Mouse (Mus musculus) spleen, adult 2 months (tissue): ENCODE measurements around the gene Glyr1. TPM values are rescaled to one million over a fixed set of nuclear protein-coding genes. Genes with fewer than 3 reads are reported as not detected.
A peak's percentile ranks its signal among the peaks of the same experiment; 100 is the strongest.

Source experiments
- DNase-seq, 2 experiments: peaks; one replicate each; pipeline versions ENCODE4 v3.0.0 to v3.0.0-alpha.2; 2012 to 2021; ENCODE audit warnings: low spot score in 2 of 2, low read depth in 1 of 2
- H3K27ac ChIP-seq: fragments of 200-500 bp; 2 replicates; pipeline ENCODE4 v1.5.1; 2012; ENCODE audit warnings: low read length, inconsistent platforms; ENCODE audit not compliant: insufficient read depth
- H3K27me3 ChIP-seq: fragments of 200-500 bp; 2 replicates; pipeline ENCODE4 v1.6.1; 2012; ENCODE audit warnings: mild to moderate bottlenecking, moderate library complexity, low read length, inconsistent platforms; ENCODE audit not compliant: control insufficient read depth, insufficient read depth
- H3K36me3 ChIP-seq: fragments of 200-500 bp; 2 replicates; pipeline ENCODE4 v1.6.1; 2012; ENCODE audit warnings: mild to moderate bottlenecking, low read length, inconsistent platforms; ENCODE audit not compliant: control insufficient read depth, insufficient read depth
- H3K4me1 ChIP-seq: fragments of 200-500 bp; 2 replicates; pipeline ENCODE4 v1.6.1; 2011; ENCODE audit warnings: inconsistent platforms; ENCODE audit not compliant: control insufficient read depth, insufficient read depth, insufficient read length
- H3K4me3 ChIP-seq: fragments of 200-500 bp; 2 replicates; pipeline ENCODE4 v1.5.1; 2011; ENCODE audit warnings: mild to moderate bottlenecking, inconsistent platforms; ENCODE audit not compliant: insufficient read depth, insufficient read length; ENCODE audit errors: extremely low read depth
- CTCF ChIP-seq: fragments of 200-500 bp; IDR thresholded peaks from 2 replicates; pipeline ENCODE4 v1.5.1; 2011; ENCODE audit warnings: mild to moderate bottlenecking, inconsistent platforms; ENCODE audit not compliant: insufficient read depth, insufficient read length, insufficient replicate concordance; ENCODE audit errors: extremely low read depth
- POLR2A ChIP-seq: fragments of 200-500 bp; IDR thresholded peaks from 2 replicates; pipeline ENCODE4 v1.6.1; 2011; ENCODE audit warnings: low read depth, low read length, inconsistent platforms
- WGBS: fragments of 180-500 bp; shearing (Covaris S2); methylation state at CpG from one replicate; pipeline ENCODE4 v1.1.7; 2018; 5-methylcytosine and 5-hydroxymethylcytosine counted together
- polyA plus RNA-seq: library from polyadenylated mRNA; depleted of rRNA; stranded (reverse); fragments of >200 nt; gene quantifications from 2 replicates; pipeline ENCODE4 v1.2.3, GENCODE M21; 2012

Glyr1 gene
- polyA plus RNA-seq, 1 experiment, result 45.5 TPM

GRCm38 (mm10) chr16:5013054-5013838 lies 36.4 kb downstream of the Glyr1 start, which contains the start of gene Rogdi:
Gene Rogdi (minus strand): TSS chr16:5013553.
- peak; percentile 88 to 96 for DNase-seq
- H3K27ac ChIP-seq, result peak within 1 kb of the TSS; percentile 61
- TF ChIP-seq CTCF (no peak), POLR2A (peak; percentile 45)
- no peaks in the 10 kb centered on the region for H3K27me3 ChIP-seq
- WGBS, result 1% methylated on average over 63 of the region's 63 CpGs
- peaks cover 16% of the 10 kb centered on the region for H3K4me1 ChIP-seq
- H3K4me3 ChIP-seq, result peak within 1 kb of the TSS; percentile 73
- H3K36me3 ChIP-seq, result peaks cover 10% of the 10 kb centered on the region

DNA sequence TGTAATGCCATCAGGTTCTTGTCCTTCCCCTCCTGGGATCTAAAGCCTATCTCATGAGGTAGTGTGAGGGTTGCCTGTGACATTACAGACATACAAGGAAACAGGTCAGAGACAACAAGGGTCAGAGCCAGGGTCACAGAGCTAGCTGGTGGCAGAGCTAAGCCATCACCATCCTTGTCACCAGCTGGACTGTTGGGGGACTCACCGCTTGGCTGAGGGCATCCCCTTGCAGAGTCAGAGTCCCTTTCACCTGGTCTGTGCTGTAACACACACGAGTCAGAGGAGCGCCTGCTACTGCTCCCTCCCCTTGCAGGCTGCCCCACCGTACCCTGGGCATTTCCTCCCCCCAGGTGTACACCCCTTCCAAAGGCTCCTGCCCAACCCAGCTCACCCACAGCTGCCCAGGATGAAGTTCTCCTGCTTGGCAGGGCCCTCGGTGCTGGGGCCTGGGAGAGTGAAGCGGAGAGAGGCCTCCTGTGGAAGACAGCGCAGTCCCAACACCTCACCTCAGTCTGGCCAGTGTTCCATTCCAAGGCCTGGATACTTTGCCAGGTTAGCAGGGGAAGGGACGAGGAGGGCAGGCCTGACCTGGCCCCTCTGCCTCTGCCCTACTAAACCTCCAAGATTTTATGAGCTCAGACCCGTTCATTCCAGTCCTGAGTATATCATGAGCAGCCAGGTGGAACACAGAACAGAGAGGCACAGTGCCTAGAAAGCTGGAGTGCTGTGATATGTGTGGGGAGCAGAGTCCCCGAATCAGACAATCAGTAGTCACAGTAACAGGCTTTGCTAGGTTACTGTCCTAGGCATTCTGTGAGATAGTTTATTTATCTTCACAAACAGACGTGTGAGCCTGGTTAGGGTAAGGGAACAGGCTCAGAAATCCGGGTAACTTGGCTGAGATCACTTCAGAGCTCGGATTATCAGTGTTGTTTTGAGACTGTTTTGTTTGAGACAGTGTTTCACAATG lies 37.3 kb downstream of the Glyr1 start:
- peaks cover 16% of the 10 kb centered on the region for H3K4me1 ChIP-seq
- no peak for DNase-seq
- H3K36me3 ChIP-seq, result peaks cover 9% of the 10 kb centered on the region
- H3K27ac ChIP-seq, result peak overlapping the region; percentile 61
- 55% methylated on average over 13 of the region's 13 CpGs for WGBS
- H3K27me3 ChIP-seq, result no peaks in the 10 kb centered on the region
- H3K4me3 ChIP-seq, result peak overlapping the region; percentile 73
- TF ChIP-seq POLR2A (no peak), CTCF (no peak)

- Histone ChIP-seq H3K27me3 (no peaks in the 10 kb centered on the region), H3K36me3 (peaks cover 4% of the 10 kb centered on the region), H3K27ac (peak overlapping the region; percentile 83), H3K4me3 (peak overlapping the region; percentile 19; the same call in 1 of the 2 replicates), H3K4me1 (peaks cover 16% of the 10 kb centered on the region)
- peak; percentile 49 to 56 for DNase-seq
- WGBS, result 33% methylated on average over 7 of the region's 7 CpGs
- TF ChIP-seq CTCF, result no peak
- TF ChIP-seq POLR2A, result no peak
Measured at GRCm38 (mm10) chr16:5011285-5011684, 38.4 kb downstream of the Glyr1 start.

DNA sequence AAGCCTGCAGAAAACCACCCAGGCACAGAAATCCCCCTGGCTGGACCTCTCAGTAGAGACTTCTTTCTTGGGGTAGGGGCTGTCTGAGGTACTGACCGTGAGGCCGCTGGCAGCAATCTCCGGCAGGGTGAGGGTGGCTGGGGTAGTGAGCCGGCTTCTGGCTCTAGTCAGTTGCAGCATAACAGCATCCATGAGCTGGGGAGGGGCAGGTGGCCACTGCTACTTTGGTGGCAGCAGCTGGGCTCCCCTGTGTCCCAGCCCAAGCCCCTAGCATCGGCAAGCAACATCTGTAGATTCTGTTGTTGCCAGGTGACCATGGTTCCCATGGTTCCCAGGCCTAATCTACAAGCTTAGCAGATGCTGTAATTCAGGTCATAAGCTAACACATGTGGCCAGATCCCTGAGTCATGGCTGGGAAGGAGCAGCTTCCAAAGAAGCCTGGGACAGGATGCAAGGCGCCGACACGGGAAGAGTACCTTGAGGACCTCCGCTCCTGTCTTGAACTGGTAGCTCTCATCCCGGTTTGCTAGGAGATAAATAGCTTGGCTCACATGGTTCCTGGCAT lies 39.2 kb downstream of the Glyr1 start:
- TF ChIP-seq CTCF (no peak), POLR2A (no peak)
- Histone ChIP-seq H3K4me1 (peaks cover 16% of the 10 kb centered on the region), H3K4me3 (no peak overlapping the region), H3K27me3 (no peaks in the 10 kb centered on the region), H3K36me3 (peaks cover 4% of the 10 kb centered on the region), H3K27ac (peak overlapping the region; percentile 83)
- 92% methylated on average over 10 of the region's 10 CpGs for WGBS
- no peak for DNase-seq

DNA sequence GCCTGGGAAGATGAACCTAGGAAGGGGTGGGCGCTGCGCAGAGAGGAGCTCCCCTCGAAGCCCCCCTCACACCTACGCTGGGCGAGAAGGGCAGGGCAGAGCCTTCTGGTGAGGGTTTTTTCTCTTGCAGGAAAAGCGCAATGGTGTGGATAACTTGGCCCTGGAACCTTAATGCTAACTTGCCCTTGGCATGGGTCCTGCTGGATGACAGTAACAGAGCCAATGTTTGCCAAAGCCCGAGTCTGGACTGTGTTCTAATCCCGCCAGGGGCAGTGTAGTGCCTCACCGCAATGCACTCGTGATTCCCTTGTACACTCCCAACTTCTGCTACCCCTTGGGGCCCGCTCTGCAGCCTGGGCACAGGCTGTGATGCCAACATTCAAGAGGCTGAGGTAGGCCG lies 41.6 kb downstream of the Glyr1 start:
- DNase-seq, result no peak
- no peak for TF ChIP-seq POLR2A
- Histone ChIP-seq H3K27ac (no peak overlapping the region), H3K27me3 (no peaks in the 10 kb centered on the region), H3K4me1 (peaks cover 16% of the 10 kb centered on the region), H3K36me3 (peaks cover 2% of the 10 kb centered on the region; the same call in 1 of the 2 replicates), H3K4me3 (no peak overlapping the region)
- 91% methylated on average over 12 of the region's 12 CpGs for WGBS

DNA sequence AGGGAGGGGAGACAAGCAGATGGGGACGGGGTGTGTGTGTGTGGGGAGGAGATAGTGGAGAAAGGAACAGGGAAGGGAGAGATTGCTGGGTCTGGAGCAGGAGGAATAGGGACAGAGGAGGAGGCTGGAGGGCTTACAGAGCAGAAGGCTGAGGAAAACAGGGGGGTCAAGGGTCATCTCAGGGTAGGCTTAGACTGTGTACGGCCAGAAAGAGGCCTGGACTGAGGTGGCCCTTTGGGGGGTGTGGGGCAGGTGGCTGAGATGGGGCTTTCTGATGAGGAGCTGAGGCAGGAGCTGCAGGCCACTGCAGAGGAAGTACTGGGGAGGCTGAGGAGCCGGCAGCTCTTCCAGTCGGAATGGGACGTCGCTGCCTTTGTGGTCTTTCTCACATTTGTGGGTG lies 42.2 kb downstream of the Glyr1 start:
- no peak overlapping the region for H3K27ac ChIP-seq
- no peak overlapping the region for H3K4me3 ChIP-seq
- H3K27me3 ChIP-seq, result no peaks in the 10 kb centered on the region

More for the DNA sequence above, 42.2 kb downstream of the Glyr1 start:
- no peak for DNase-seq
- TF ChIP-seq POLR2A (no peak), CTCF (no peak)
- H3K36me3 ChIP-seq, result peaks cover 2% of the 10 kb centered on the region; the same call in 1 of the 2 replicates
- H3K4me1 ChIP-seq, result peaks cover 12% of the 10 kb centered on the region
- whole genome bisulfite sequencing, result 96% methylated on average over 6 of the region's 6 CpGs
